20 mouse cellular contexts compared by ENCODE assay signal in the genomic region with DNA sequence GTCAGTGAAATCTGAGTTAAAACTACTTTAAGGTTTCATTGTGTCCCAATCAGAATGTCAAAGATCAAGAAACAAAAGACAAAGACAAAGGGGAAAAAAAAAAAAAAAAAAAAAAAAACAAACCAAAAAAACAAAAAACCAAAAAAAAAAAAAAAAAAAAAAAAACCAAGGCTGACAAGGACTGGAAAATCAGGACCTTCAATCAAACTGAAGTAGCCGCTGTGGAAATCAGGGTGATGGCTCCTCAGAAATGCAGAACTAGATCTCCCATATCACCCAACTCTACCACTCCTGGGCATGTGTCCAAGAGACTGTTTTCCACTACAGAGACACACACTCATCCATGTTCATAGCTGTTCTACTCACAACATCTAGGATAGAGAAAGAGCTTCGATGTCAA. TPM values are rescaled to one million over a fixed set of nuclear protein-coding genes. Genes with fewer than 3 reads are reported as not detected.
"Had no signal": no experiment of that assay in that cellular context is flagged by ENCODE, and none has a peak within 500 bp of the region (broad histone marks: within the 10 kb centered on the region; RNA-seq: fewer than 3 reads in every experiment).

No protein-coding gene starts in this region.

- H3K4me1 ChIP-seq: liver, embryonic 15.5 days; lung, embryonic 15.5 days; megakaryocyte, embryonic 14.5 days; midbrain, embryonic 12.5 days; neural tube, embryonic 12.5 days; stomach, embryonic 15.5 days had no signal

- H3K9ac ChIP-seq: liver, embryonic 15.5 days; liver, postnatal 0 days; lung, embryonic 15.5 days; midbrain, embryonic 12.5 days; neural tube, embryonic 12.5 days; stomach, embryonic 15.5 days had no signal

- ATAC-seq: liver, postnatal 0 days; lung, postnatal 0 days; midbrain, embryonic 16.5 days had no signal

- H3K9me3 ChIP-seq: liver, embryonic 15.5 days; lung, embryonic 15.5 days; midbrain, embryonic 12.5 days; neural tube, embryonic 12.5 days; stomach, embryonic 15.5 days had no signal

- H3K27ac ChIP-seq: liver, embryonic 15.5 days; lung, embryonic 15.5 days; midbrain, embryonic 12.5 days; neural tube, embryonic 12.5 days; stomach, embryonic 15.5 days; stomach, postnatal 0 days had no signal

- H3K4me2 ChIP-seq: liver, embryonic 15.5 days; lung, embryonic 15.5 days; midbrain, embryonic 12.5 days; neural tube, embryonic 12.5 days; stomach, embryonic 15.5 days had no signal

- DNase-seq: liver, postnatal 0 days; lung, adult 2 months; lung, postnatal 14 days; lung, postnatal 4 days; midbrain, embryonic 14.5 days; right cerebral cortex, postnatal 14 days; thymus, adult 2 months; thymus, postnatal 25 days; thymus, postnatal 4 days had no signal

- H3K4me3 ChIP-seq: liver, embryonic 15.5 days; lung, embryonic 15.5 days; megakaryocyte, embryonic 14.5 days; midbrain, embryonic 12.5 days; neural tube, embryonic 12.5 days; stomach, embryonic 15.5 days had no signal

- H3K27me3 ChIP-seq: liver, embryonic 15.5 days; lung, embryonic 15.5 days; megakaryocyte, embryonic 14.5 days; midbrain, embryonic 12.5 days; neural tube, embryonic 12.5 days; stomach, embryonic 15.5 days had no signal

- H3K36me3 ChIP-seq: liver, embryonic 15.5 days; lung, embryonic 15.5 days; midbrain, embryonic 12.5 days; neural tube, embryonic 12.5 days; stomach, embryonic 15.5 days had no signal

RNA-seq across cellular contexts. Expression of gene Grb14, which starts 29.0 kb away (rescaled TPM):
- total RNA-seq: monocyte, adult 5-6 weeks; neutrophil, adult 5-6 weeks had no signal
